Mouse (Mus musculus) G1E (cell line): Measurements from ENCODE around the gene Olfr1034. TPM values are rescaled to one million over a fixed set of nuclear protein-coding genes. Genes with fewer than 3 reads are reported as not detected.

Experiments
- ATAC-seq: 2 replicates; pipeline ENCODE4 v1.8.0; 2016; ENCODE audit warnings: mild to moderate bottlenecking; ENCODE audit not compliant: insufficient number of reproducible peaks, poor library complexity, low FRiP score, severe bottlenecking; ENCODE audit errors: extremely low read depth
- DNase-seq: peaks from one replicate; pipeline ENCODE4 v3.0.0; 2012; ENCODE audit warnings: low spot score
- H3K27me3 ChIP-seq: 2 replicates; pipeline ENCODE4 v1.6.1; 2012; ENCODE audit warnings: mild to moderate bottlenecking, low read length, inconsistent platforms; ENCODE audit not compliant: insufficient read depth
- H3K36me3 ChIP-seq: replicated peaks from 2 replicates; pipeline ENCODE3; 2012; ENCODE audit warnings: mild to moderate bottlenecking, inconsistent platforms
- H3K4me1 ChIP-seq: 2 replicates; pipeline ENCODE4 v1.6.1; 2012; ENCODE audit warnings: low read depth, low read length, inconsistent platforms, mixed read lengths; ENCODE audit not compliant: insufficient read depth
- H3K4me3 ChIP-seq: 2 replicates; pipeline ENCODE4 v1.5.1; 2012; ENCODE audit warnings: low read depth, mild to moderate bottlenecking, inconsistent platforms, low read length, moderate library complexity, mixed read lengths
- H3K9me3 ChIP-seq: replicated peaks from 2 replicates; pipeline ENCODE4 v1.6.1; 2012; ENCODE audit warnings: inconsistent platforms
- CTCF ChIP-seq: IDR thresholded peaks from 2 replicates; pipeline ENCODE4 v1.5.1; 2012; ENCODE audit warnings: low read depth, low read length, inconsistent platforms, mixed read lengths
- GATA1 ChIP-seq: IDR thresholded peaks from 2 replicates; pipeline ENCODE4 v1.6.1; 2012; ENCODE audit warnings: borderline replicate concordance, low read length, inconsistent platforms, mixed read lengths
- GATA2 ChIP-seq: IDR thresholded peaks from 2 replicates; pipeline ENCODE4 v1.6.1; 2012; ENCODE audit warnings: low read depth, low read length, inconsistent platforms, borderline replicate concordance
- POLR2AphosphoS5 ChIP-seq: IDR thresholded peaks from 2 replicates; pipeline ENCODE4 v1.6.1; 2012; ENCODE audit warnings: low read depth, low read length, inconsistent platforms; ENCODE audit not compliant: insufficient replicate concordance
- TAL1 ChIP-seq: conservative IDR thresholded peaks from 2 replicates; pipeline ENCODE4 v1.6.1; 2012; ENCODE audit warnings: low read depth, low read length, inconsistent platforms, mixed read lengths
- polyA plus RNA-seq: library from polyadenylated mRNA; stranded (reverse); fragments of >175 nt; gene quantifications from 2 replicates; pipeline ENCODE4 v1.2.3, GENCODE M21; 2012
- total RNA-seq, 2 experiments: library from RNA; stranded (forward) in 1 of 2; stranded (reverse) in 1 of 2; fragments of 200-1000 nt in 1 of 2; fragments of >200 nt in 1 of 2; fragmentation: Nextera tagmentation in 1 of 2; gene quantifications; 2 replicates each; pipeline ENCODE4 v1.2.3; 2014 to 2017

Gene Olfr1034
- total and polyA plus RNA-seq, 3 experiments = not detected

DNA sequence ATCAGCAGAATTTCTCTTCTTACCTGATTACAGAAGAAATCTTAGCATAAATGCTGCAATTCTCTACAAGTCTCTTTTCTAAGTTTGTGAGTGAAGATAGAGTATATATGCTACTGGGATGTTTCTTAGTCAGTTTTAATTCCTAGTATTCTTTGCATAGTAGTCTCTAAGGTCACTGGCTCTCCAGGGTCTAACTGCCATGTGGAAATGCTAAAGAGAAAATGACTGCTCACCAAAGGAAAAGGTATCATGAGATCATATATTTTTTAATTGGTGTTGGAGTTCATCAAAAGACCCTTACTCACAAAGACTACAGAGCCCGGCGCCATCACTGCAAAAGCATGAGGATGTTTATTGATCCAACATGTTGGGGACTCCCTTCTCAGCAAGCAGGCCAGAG lies 41.6 kb downstream of the Olfr1034 start, which contains the start of gene Olfr1037:
Gene Olfr1037 (minus strand): TSS at position 101 of the 400 bp plus-strand sequence.
- no peaks in the 10 kb centered on the region for H3K27me3 ChIP-seq
- H3K36me3 ChIP-seq = no peaks in the 10 kb centered on the region
- H3K4me1 ChIP-seq = no peaks in the 10 kb centered on the region
- no peak for ATAC-seq
- TF ChIP-seq POLR2AphosphoS5 = no peak
- TF ChIP-seq CTCF = no peak
- no peak for TF ChIP-seq GATA2
- TF ChIP-seq GATA1 = no peak
- TF ChIP-seq TAL1 = no peak
- DNase-seq = no peak
- H3K4me3 ChIP-seq = no peak within 1 kb of the TSS
- peaks cover 5% of the 10 kb centered on the region for H3K9me3 ChIP-seq

Other genes starting within 250 kb of the Olfr1034 start
Only the 20 nearest of the 30 such genes appear.
- not detected in 2 replicates for gene Olfr1023, start 160.2 kb upstream of the Olfr1034 start, total RNA-seq (2014; fragmentation: Nextera tagmentation)
- 0.05 and 0.06 TPM in 2 replicates for gene Olfr1023, start 160.2 kb upstream of the Olfr1034 start, total RNA-seq (2017)
- not detected in 2 replicates for gene Olfr1023, start 160.2 kb upstream of the Olfr1034 start, polyA plus RNA-seq
- gene Olfr1024, start 140.8 kb upstream of the Olfr1034 start, total RNA-seq (2014; fragmentation: Nextera tagmentation) = not detected in 2 replicates
- 0.11 and 0.17 TPM in 2 replicates for gene Olfr1024, start 140.8 kb upstream of the Olfr1034 start, total RNA-seq (2017)
- gene Olfr1024, start 140.8 kb upstream of the Olfr1034 start, polyA plus RNA-seq = not detected in 2 replicates
- not detected in 2 replicates for gene Olfr1025-ps1, start 130.7 kb upstream of the Olfr1034 start, total RNA-seq (2014; fragmentation: Nextera tagmentation)
- gene Olfr1025-ps1, start 130.7 kb upstream of the Olfr1034 start, total RNA-seq (2017) = 0.05 TPM in 1 of 2 replicates, not detected in the other
- not detected in 2 replicates for gene Olfr1025-ps1, start 130.7 kb upstream of the Olfr1034 start, polyA plus RNA-seq
- not detected in 2 replicates for gene Olfr1026, start 124.3 kb upstream of the Olfr1034 start, total RNA-seq (2014; fragmentation: Nextera tagmentation)
- 0.16 TPM in 1 of 2 replicates, not detected in the other for gene Olfr1026, start 124.3 kb upstream of the Olfr1034 start, total RNA-seq (2017)
- not detected in 2 replicates for gene Olfr1026, start 124.3 kb upstream of the Olfr1034 start, polyA plus RNA-seq
- not detected in 2 replicates for gene Olfr1028, start 95.4 kb upstream of the Olfr1034 start, total RNA-seq (2014; fragmentation: Nextera tagmentation)
- 0.06 and 0.11 TPM in 2 replicates for gene Olfr1028, start 95.4 kb upstream of the Olfr1034 start, total RNA-seq (2017)
- not detected in 2 replicates for gene Olfr1028, start 95.4 kb upstream of the Olfr1034 start, polyA plus RNA-seq
- gene Olfr1029, start 72.0 kb upstream of the Olfr1034 start, total RNA-seq (2014; fragmentation: Nextera tagmentation) = not detected in 2 replicates
- 0.12 and 0.16 TPM in 2 replicates for gene Olfr1029, start 72.0 kb upstream of the Olfr1034 start, total RNA-seq (2017)
- not detected in 2 replicates for gene Olfr1029, start 72.0 kb upstream of the Olfr1034 start, polyA plus RNA-seq
- not detected in 2 replicates for gene Olfr1030, start 66.6 kb upstream of the Olfr1034 start, total RNA-seq (2014; fragmentation: Nextera tagmentation)
- under 0.01 and 0.06 TPM in 2 replicates for gene Olfr1030, start 66.6 kb upstream of the Olfr1034 start, total RNA-seq (2017)
- not detected in 2 replicates for gene Olfr1030, start 66.6 kb upstream of the Olfr1034 start, polyA plus RNA-seq
- gene Olfr1031, start 55.6 kb upstream of the Olfr1034 start, total RNA-seq (2014; fragmentation: Nextera tagmentation) = not detected in 2 replicates
- not detected in 2 replicates for gene Olfr1031, start 55.6 kb upstream of the Olfr1034 start, total RNA-seq (2017)
- gene Olfr1031, start 55.6 kb upstream of the Olfr1034 start, polyA plus RNA-seq = not detected in 2 replicates
- gene Olfr1032, start 40.3 kb upstream of the Olfr1034 start, total RNA-seq (2014; fragmentation: Nextera tagmentation) = not detected in 2 replicates
- not detected in 2 replicates for gene Olfr1032, start 40.3 kb upstream of the Olfr1034 start, total RNA-seq (2017)
- not detected in 2 replicates for gene Olfr1032, start 40.3 kb upstream of the Olfr1034 start, polyA plus RNA-seq
- gene Olfr1033, start 25.2 kb upstream of the Olfr1034 start, total RNA-seq (2014; fragmentation: Nextera tagmentation) = not detected in 2 replicates
- gene Olfr1033, start 25.2 kb upstream of the Olfr1034 start, total RNA-seq (2017) = not detected in 2 replicates
- not detected in 2 replicates for gene Olfr1033, start 25.2 kb upstream of the Olfr1034 start, polyA plus RNA-seq
- not detected in 2 replicates for gene Olfr1036, start 28.1 kb downstream of the Olfr1034 start, total RNA-seq (2014; fragmentation: Nextera tagmentation)
- 0.11 and 0.17 TPM in 2 replicates for gene Olfr1036, start 28.1 kb downstream of the Olfr1034 start, total RNA-seq (2017)
- not detected in 2 replicates for gene Olfr1036, start 28.1 kb downstream of the Olfr1034 start, polyA plus RNA-seq
- not detected in 2 replicates for gene Olfr1037, start 41.5 kb downstream of the Olfr1034 start, total RNA-seq (2014; fragmentation: Nextera tagmentation)
- gene Olfr1037, start 41.5 kb downstream of the Olfr1034 start, total RNA-seq (2017) = 0.11 and 0.29 TPM in 2 replicates
- gene Olfr1037, start 41.5 kb downstream of the Olfr1034 start, polyA plus RNA-seq = not detected in 2 replicates
- not detected in 2 replicates for gene Olfr1039, start 90.1 kb downstream of the Olfr1034 start, total RNA-seq (2014; fragmentation: Nextera tagmentation)
- gene Olfr1039, start 90.1 kb downstream of the Olfr1034 start, total RNA-seq (2017) = 0.22 TPM in 1 of 2 replicates, not detected in the other
- gene Olfr1039, start 90.1 kb downstream of the Olfr1034 start, polyA plus RNA-seq = not detected in 2 replicates
- gene Olfr1040, start 100.9 kb downstream of the Olfr1034 start, total RNA-seq (2014; fragmentation: Nextera tagmentation) = not detected in 2 replicates
- gene Olfr1040, start 100.9 kb downstream of the Olfr1034 start, total RNA-seq (2017) = 0.46 TPM in 1 of 2 replicates, not detected in the other
- not detected in 2 replicates for gene Olfr1040, start 100.9 kb downstream of the Olfr1034 start, polyA plus RNA-seq
- not detected in 2 replicates for gene Olfr1042, start 116.0 kb downstream of the Olfr1034 start, total RNA-seq (2014; fragmentation: Nextera tagmentation)
- gene Olfr1042, start 116.0 kb downstream of the Olfr1034 start, total RNA-seq (2017) = 0.11 TPM in 1 of 2 replicates, not detected in the other
- gene Olfr1042, start 116.0 kb downstream of the Olfr1034 start, polyA plus RNA-seq = not detected in 2 replicates
- gene Olfr1043, start 121.7 kb downstream of the Olfr1034 start, total RNA-seq (2014; fragmentation: Nextera tagmentation) = not detected in 2 replicates
- not detected in 2 replicates for gene Olfr1043, start 121.7 kb downstream of the Olfr1034 start, total RNA-seq (2017)
- not detected in 2 replicates for gene Olfr1043, start 121.7 kb downstream of the Olfr1034 start, polyA plus RNA-seq
- gene Olfr1044, start 132.0 kb downstream of the Olfr1034 start, total RNA-seq (2014; fragmentation: Nextera tagmentation) = not detected in 2 replicates
- gene Olfr1044, start 132.0 kb downstream of the Olfr1034 start, total RNA-seq (2017) = 0.17 and 0.38 TPM in 2 replicates
- gene Olfr1044, start 132.0 kb downstream of the Olfr1034 start, polyA plus RNA-seq = not detected in 2 replicates
- not detected in 2 replicates for gene Olfr52, start 139.8 kb downstream of the Olfr1034 start, total RNA-seq (2014; fragmentation: Nextera tagmentation)
- gene Olfr52, start 139.8 kb downstream of the Olfr1034 start, total RNA-seq (2017) = 0.11 and 0.17 TPM in 2 replicates
- not detected in 2 replicates for gene Olfr52, start 139.8 kb downstream of the Olfr1034 start, polyA plus RNA-seq
- not detected in 2 replicates for gene Olfr1045, start 157.1 kb downstream of the Olfr1034 start, total RNA-seq (2014; fragmentation: Nextera tagmentation)
- gene Olfr1045, start 157.1 kb downstream of the Olfr1034 start, total RNA-seq (2017) = 0.16 and 0.17 TPM in 2 replicates
- not detected in 2 replicates for gene Olfr1045, start 157.1 kb downstream of the Olfr1034 start, polyA plus RNA-seq
- not detected in 2 replicates for gene Olfr1046, start 173.5 kb downstream of the Olfr1034 start, total RNA-seq (2014; fragmentation: Nextera tagmentation)
- 0.16 TPM in 1 of 2 replicates, not detected in the other for gene Olfr1046, start 173.5 kb downstream of the Olfr1034 start, total RNA-seq (2017)
- not detected in 2 replicates for gene Olfr1046, start 173.5 kb downstream of the Olfr1034 start, polyA plus RNA-seq